Mouse (Mus musculus): ENCODE measurements around the gene Uevld. TPM values are rescaled to one million over a fixed set of nuclear protein-coding genes. Genes with fewer than 3 reads are reported as not detected.

The Uevld gene
- total RNA-seq (2015; ENCODE audit: low replicate concordance), result 6.5 and 16.7 TPM in 2 replicates
- 3.9 and 5.9 TPM in 2 replicates for total RNA-seq (2017; ENCODE audit: low replicate concordance)

DNA sequence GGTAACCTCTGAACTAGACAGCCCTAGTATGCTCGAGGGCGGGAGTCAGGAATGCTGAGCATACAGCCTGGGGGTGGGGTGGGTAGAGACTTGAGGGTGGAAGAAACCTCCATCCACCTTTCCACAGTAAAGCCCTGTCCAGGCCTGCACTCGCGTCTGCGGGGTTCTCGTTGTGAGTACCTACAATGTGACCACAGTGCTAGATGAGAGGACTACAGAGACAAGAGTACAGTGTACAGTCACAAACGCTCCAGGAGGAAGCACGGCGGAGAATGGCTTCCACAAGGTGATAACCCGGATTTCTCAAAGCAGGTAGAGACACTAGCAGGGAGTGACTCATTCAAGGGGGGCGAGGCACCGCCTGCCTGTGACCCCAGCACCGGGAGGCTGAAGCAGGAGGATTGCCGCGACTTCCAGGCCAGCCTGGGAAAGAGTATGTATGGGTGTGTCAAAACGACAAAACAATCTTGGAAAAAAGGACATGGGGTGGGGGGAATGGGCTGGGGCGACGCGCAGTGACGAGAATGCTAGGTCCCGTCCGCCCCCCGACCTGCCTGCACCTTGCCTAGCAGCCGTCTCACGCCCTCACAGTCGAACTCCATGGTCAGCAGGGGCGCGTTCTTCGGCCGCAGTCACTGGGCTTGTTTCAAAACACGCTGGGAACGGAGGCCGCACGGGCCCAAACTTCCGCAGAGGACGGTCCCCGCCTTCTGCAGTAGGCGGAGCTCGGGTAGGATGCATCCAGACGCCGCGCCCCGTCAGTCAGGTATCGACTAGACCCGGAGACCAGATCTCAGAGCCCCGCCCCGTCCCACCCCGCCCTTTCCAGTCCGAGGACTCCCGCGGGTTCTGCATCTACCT, at the start of gene Uevld:
Uevld (minus strand) TSS at position 697 of the 861 bp plus-strand sequence.
- peak; percentile 96 for ATAC-seq (replicated peaks; ENCODE audit: low FRiP score, poor library complexity, severe bottlenecking)

DNA sequence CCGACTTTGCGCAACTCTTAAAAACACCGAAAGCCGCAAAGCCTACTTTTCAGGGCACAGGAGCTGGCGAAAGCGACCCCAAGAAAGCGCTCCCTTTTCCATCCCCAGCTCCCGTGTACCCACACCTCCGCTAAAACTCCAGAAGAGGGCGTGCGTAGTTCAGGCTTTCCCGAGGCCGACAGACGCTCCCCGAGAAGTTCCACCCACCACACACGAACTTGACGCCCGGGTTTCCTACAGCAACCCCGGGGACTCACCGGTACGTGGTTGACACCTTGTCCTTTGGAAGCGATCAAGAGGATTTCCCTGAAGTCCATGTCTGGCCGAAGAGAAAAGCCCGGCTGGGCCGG, 49.5 kb upstream of the Uevld start:
- peak; percentile 81 for ATAC-seq (replicated peaks; ENCODE audit: low FRiP score, poor library complexity, severe bottlenecking)

DNA sequence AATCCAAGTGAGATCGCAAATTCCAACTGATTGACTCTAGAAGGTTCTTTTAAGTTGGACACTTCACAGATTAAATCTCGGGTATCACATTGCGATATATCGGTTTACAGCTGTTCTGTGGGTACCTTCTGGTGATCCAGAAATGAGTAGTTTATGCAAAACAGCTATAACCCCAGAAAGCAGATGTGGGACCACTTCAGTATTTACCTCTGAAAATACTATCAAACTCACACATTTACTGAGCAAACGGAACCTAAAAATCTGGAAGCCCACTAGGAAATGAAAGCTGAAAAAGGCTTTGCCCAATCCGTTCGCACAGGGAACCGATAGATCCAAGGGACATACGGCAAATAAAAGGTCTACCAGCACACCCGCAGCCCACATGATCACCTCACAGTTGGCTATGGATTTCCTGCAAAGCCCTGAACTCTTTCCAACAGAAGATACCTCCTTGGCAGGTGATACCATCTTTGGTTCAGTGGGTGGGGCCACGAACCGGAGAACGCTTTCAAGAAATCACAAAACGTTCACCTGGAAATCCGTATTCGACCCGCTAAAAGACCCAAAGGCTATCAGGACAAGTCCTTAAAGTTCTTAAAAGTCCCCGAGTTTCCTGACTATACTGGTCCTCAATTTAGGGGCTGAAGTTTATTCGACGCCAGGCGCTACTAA, 48.9 kb upstream of the Uevld start:
- ATAC-seq (replicated peaks; ENCODE audit: low FRiP score, poor library complexity, severe bottlenecking), result peak; percentile 26

DNA sequence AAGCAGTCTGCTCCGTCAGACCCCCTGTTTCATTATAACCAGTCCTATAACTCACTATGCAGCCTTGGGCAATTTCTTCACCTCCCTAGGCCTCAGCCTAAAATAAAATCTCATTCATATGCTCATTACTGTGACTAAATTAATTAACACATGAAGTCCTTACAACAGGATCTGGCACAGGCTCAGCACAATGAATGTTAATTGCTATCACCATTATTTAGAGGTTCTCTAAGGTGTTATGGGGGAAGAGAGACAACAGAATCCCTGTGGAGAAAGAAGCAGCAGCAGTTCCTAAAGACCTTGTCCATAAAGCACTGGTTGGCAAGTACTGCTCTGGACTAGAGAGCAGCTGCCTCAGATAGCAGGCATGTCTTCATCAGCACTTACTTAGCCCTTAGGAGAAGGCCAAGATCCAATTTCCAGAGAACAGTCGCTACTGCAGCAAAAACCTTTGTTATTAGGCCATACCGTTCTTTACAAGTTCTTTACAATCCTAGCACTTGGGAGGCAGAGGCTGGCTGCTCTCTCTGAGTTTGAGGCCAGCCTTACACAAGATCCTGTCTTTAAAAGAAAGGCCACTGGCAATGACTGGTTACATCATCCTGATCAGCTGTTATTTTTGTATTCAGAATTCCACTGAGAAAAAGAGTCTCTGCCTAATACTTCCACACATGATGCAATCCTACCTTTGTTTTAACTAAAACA, 45.2 kb upstream of the Uevld start:
- ATAC-seq (replicated peaks; ENCODE audit: low FRiP score, poor library complexity, severe bottlenecking), result no peak

DNA sequence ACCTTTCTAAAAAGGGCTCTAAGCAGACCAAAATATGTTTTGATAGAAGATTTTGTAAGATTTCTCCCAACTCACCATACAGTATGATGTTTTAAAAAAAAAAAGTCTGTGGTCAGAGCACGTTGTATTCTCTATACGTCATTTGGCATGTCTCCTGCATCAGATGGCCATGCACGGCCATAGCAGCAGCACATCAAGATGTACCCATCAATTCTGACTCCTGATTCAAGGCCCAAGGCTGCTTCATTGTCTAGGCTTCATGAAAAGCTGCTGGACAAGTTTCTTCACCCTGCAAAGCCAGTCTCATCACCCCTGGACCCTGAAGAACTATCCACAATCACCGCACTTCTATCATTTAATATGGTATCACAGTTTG, 43.6 kb upstream of the Uevld start:
- ATAC-seq (replicated peaks; ENCODE audit: low FRiP score, poor library complexity, severe bottlenecking), result no peak

DNA sequence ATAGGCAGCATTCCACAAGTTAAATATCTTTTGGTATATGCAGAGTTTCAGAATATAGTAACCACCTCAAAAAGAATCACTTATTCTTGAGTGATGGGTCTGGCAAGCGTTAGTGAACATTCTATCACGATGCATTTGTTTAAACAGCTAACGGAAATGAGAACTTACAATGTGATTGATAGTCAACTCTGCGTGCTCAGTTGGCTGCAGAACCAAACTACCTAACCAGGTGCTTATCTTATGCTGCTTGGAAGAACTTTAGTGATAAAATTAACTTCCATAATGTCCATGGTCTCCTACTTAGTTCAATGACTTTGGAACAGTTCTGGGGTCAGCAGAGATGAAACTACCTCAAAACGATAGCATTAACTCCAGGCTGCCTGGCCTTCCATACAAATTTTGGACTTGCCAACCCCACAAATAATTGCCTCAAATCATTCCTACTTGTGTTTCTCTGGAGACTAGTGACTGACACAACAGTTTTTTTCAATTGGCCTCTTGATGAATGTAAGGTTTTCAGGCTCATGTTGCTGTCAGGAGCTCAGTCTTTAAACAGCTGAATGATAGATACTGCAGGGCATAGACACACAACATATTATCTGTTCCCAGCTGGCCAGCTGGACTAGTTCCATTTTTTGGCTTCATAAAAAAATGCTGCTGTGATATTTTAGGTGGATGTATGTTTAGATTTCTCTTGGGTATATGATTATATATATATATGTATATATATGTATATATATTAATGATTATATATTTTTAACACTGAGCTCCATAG, 43.0 kb upstream of the Uevld start:
- ATAC-seq (replicated peaks; ENCODE audit: low FRiP score, poor library complexity, severe bottlenecking), result no peak

DNA sequence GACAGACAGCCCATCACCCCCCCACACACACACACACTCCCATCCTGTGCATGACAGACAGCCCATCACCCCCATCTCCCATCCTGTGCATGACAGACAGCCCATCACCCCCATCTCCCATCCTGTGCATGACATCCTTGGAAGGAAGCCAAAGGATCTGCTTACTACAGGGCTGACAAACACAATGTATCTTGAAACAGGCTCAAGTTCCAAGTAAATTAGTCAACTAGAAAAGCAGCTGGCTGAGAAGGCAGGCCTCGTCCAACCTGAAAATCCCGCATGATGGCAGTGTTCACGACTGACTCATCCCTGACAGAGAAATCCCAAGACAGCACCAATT, 42.3 kb upstream of the Uevld start:
- ATAC-seq (replicated peaks; ENCODE audit: low FRiP score, poor library complexity, severe bottlenecking), result no peak

DNA sequence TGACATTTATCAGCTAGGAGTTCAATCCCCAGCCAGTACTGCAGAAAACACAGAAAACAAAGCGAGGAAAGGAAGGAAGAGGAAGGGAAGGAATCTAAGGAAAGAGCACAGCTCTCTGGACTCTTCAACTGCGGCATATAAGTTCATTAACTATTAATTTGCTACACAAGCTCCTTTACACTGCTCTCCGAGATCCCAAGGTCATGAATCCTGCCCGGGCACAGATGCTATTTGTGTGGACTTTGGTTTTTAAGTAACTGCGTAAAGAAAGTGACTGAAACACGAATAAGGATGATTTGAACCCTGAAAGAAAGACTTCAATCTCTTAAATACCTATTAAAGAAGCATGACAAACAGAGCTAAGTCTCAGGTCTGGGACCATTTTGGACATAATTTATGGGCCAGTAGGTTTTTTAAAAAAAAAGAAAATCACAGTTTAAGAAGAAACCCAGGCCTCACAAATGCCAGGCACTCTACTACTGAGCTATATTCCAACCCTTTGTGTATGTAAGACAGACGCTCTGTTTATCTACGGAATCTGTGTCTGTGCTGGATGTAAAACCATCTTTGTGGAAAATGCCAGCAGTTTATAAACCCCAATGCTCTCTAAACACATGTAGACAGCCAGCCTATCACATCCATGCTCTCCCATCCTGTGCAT, 41.8 kb upstream of the Uevld start:
- no peak for ATAC-seq (replicated peaks; ENCODE audit: low FRiP score, poor library complexity, severe bottlenecking)

DNA sequence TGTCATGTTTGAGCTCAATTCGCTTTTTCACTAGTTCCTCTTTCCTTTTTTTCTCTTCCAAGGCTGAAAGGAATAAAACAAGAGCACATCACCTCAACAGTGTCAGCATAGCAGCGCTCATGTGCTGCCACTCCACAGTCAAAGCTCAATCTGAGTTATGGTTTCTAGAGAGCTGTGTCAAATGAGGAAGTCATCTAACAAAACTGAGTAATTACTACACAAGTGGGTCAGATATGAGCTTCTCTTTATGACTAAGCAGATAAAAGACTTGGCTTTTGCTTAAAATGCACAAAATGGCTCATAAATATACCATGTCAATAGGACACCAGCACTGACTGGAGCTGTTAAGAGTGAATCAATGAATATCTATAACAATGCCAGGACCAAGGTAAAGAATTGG, 40.6 kb upstream of the Uevld start:
- no peak for ATAC-seq (replicated peaks; ENCODE audit: low FRiP score, poor library complexity, severe bottlenecking)

DNA sequence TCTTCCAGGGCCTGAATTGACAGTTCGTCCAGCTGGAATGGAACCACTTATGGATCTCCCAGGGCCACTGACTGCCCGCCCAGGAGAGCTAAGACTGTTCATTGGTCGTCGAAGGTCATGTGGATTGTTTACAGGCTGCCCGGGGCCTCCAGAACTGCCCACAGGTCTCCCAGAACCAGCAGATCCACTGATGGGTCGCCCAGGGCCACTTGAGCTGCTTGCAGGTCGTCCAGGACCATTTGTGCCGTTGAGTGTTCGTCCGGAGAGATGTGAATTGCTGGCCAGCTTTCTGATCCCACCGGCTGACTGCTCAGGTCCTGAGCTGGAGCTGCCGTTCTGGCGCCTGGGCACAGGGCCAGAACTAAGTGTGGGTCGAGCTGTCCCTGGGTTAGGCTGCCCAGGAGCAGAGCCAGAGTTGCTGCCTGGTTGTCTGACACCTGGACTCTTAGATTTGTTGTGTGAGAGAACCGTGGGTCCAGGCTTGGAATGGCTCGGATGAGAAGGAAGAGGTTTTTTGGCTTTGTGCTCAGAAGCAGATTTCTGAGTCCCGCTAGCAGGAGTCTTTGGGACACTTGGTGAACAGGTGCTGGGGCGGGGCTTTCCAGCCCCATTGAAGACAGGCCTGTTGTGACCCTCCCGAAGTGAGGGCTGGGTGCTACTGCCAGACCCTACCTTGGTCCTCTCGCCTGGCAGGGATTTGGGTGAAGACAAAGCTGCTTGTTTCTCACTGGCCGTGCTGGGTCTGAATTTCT, 39.5 kb upstream of the Uevld start:
- no peak for ATAC-seq (replicated peaks; ENCODE audit: low FRiP score, poor library complexity, severe bottlenecking)

DNA sequence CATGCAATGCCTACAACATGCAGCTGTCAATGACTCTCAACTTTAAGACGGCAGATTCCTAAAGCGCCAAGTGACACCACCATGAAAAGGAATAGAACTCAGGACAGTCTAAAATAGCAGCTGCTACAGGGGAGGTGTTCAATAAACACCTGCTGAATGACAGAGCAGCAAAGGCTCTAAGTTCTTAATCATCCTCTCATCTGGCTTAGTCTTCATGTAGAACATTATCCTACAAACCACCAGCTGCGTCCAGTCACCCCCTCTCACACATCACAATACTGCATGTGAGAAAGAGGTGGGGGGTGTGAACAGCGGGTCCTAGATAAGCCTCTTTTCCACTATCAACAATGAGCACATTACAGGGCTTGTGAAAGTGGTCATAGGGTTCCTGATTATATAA, 38.7 kb upstream of the Uevld start:
- ATAC-seq (replicated peaks; ENCODE audit: low FRiP score, poor library complexity, severe bottlenecking), result no peak

DNA sequence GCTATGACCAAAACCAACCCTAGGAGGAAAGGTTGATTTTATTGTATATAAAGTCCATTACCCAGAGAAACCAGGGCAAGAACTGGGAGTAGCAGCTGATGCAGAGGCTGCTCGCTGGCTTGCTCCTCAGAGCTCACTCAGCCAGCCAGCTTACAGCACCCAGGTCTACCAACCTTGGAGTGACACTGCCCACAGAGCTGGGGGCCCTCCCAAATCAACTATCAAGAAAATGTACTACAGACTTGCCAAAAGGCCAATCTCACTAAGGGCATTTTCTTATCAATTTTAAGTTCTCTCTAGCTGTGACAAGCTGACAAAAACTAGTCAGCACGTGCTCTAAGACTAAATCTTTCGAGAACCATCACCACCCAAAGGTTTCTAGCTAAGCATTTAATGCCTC, 37.2 kb upstream of the Uevld start:
- ATAC-seq (replicated peaks; ENCODE audit: low FRiP score, poor library complexity, severe bottlenecking), result no peak

DNA sequence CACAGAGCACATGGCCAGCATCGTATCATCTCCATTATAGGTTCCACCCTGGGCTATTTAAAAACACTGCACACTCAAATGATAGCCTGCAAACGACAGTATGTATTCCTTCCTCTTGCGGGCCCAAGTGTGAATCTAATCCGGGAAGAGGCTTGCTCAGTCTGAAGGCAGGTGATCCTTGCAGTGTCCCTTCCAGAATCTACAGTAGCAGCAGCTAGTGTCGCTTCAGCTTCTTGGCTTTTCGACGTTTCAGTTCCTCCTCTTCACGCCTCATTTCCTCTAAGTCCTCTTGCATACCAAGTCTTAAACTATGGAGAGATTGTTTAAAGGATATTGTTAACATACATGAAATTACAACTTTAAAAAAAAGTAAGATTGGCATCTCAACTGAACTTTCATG, 34.8 kb upstream of the Uevld start:
- ATAC-seq (replicated peaks; ENCODE audit: low FRiP score, poor library complexity, severe bottlenecking), result no peak

DNA sequence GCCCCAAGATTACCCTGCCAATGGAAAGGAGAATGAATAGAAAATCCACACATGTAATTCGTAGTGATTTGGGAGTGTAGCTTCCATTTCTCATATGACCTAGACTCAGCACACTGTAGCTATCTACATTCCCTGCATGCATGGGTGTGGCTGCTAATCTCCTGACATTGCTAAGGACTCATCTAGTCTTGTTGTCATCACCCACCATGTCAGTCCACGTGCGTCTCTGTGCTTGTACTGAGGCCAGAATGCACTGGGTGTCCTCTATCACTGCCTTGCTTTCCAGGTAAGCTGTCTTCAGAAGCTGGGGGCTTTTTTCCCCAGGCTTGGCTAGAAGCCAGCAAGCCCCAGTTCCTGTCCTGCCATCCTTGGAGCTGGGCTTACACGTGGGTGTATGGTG, 31.1 kb upstream of the Uevld start:
- peak; percentile 68 for ATAC-seq (replicated peaks; ENCODE audit: low FRiP score, poor library complexity, severe bottlenecking)

DNA sequence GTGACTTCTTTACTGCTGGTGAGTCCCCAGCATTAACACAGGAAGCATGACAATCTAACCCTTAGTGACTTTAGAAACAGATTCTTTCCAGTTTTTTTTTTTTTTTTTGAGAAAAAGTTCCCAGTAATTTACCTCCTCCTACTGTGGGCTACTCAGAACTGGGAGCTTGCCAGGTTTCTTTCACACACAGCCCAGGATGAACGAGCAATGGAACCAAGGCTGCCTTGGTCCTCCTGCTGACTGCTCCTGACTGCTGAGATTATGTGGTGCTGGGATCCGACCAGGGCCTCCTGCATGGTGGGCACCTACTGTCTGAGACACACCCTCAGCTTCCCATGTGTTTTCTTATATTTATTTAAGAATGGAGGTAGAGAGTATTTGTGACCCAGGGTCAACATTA, 28.7 kb upstream of the Uevld start:
- ATAC-seq (replicated peaks; ENCODE audit: low FRiP score, poor library complexity, severe bottlenecking), result no peak

DNA sequence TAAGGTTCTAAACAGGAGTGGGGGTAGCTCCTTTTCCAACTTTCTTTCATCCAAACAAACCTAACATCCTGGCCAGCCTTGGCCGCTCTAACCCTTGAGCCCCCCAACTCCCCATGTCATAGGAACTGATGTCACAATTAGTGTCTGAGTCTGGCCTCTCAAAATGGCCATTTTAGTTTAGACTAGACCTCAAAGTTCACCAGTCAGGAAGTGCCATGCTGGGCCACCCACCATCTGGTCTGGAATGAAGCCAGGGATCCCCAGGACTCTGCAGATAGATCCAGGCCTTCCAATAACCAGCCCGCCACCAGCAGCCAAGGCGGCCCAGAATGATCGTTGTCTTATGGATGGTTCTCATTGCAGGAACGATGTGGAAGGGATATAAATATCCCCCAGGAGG, 28.3 kb upstream of the Uevld start:
- no peak for ATAC-seq (replicated peaks; ENCODE audit: low FRiP score, poor library complexity, severe bottlenecking)

DNA sequence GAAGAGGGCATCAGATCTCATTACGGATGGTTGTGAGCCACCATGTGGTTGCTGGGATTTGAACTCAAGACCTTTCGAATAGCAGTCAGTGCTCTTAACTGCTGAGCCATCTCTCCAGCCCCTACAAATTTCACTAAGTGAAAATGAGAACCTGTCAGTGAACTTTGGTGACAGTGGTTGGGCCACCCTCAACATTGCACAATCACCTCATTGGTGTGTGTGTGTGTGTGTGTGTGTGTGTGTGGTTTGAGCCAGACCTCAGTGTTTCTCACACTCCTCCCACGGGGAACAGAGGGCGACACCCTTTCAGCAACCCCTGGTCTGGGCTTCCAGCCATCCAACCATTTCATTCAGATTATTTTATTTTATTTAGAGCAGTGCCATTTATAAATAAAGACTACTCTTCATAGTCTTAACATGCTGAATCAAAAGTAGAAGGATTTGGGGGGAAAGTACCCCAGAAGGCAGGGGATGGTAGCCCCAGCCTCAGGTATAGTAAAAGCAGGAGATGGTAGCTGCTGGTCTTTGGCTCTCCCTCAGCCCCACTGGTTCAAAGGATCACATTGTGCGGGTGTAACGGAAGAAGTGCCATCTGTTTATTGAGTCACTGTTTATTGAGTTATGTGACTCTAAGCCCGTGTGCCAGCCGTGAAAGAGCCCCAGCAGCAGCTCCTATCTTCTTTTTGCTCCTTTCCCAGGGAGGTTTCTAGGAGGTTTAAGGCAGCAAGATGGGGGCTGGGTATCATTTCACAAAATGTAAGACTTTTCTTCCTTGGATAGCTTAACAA, 27.6 kb upstream of the Uevld start:
- ATAC-seq (replicated peaks; ENCODE audit: low FRiP score, poor library complexity, severe bottlenecking), result no peak

DNA sequence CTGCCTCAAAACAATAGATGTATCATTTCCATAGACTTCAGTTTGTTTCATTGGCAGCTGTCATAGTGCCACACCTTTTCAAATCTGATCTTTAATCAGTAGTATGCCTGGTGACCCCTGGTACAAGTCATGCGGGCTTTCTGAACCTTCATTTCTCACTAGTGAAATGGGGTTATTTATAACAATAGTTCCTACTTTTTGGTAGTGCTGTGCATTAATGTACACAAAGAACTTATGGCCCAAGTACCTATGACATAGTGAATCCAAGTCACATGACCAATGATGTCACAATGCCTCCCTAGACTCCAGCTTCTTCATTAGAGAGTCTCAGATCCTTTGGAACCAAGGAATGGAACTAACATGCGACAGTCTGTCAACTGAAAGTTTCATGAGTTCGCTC, 25.0 kb upstream of the Uevld start, which contains the start of gene Gm9999:
Gm9999 (plus strand) TSS at position 301 of the 400 bp plus-strand sequence.
- no peak for ATAC-seq (replicated peaks; ENCODE audit: low FRiP score, poor library complexity, severe bottlenecking)
